In genomic region chr8:87481396-87481795, GRCm38 (mm10) we compare ENCODE assay signal across 18 mouse cellular contexts. TPM values are rescaled to one million over a fixed set of nuclear protein-coding genes. Genes with fewer than 3 reads are reported as not detected.
A peak's percentile ranks its signal among the peaks of the same experiment; 100 is the strongest.
DNase-seq lines count a peak whose midpoint lies in the region; ATAC-seq and TF ChIP-seq lines count a peak whose summit lies in the region.
"Had no signal": no experiment of that assay in that cellular context is flagged by ENCODE, and none has a peak within 500 bp of the region (broad histone marks: within the 10 kb centered on the region; RNA-seq: fewer than 3 reads in every experiment).

No protein-coding gene starts in this region.

- 57% methylated on average over 1 of the region's 1 CpGs for WGBS in cerebellum, adult 2 months
- 73% methylated on average over 1 of the region's 1 CpGs for WGBS in forebrain, embryonic 11.5 days
- 83% methylated on average over 1 of the region's 1 CpGs for WGBS in forebrain, embryonic 12.5 days
- 81% methylated on average over 1 of the region's 1 CpGs for WGBS in midbrain, embryonic 14.5 days
- WGBS in midbrain, embryonic 13.5 days: 92% methylated on average over 1 of the region's 1 CpGs

- peaks cover 18% of the 10 kb centered on the region; the same call in 1 of the 2 replicates for H3K4me1 ChIP-seq in cerebellum, adult 2 months (ENCODE audit: control insufficient read depth, insufficient read depth, low read length)
- H3K4me1 ChIP-seq in forebrain, embryonic 11.5 days (replicated peaks; ENCODE audit: control insufficient read depth, insufficient read depth, low read length): no peaks in the 10 kb centered on the region
- H3K4me1 ChIP-seq in forebrain, embryonic 12.5 days: peaks cover 3% of the 10 kb centered on the region; the same call in 1 of the 2 replicates
- H3K4me1 ChIP-seq in midbrain, embryonic 14.5 days (ENCODE audit: control insufficient read depth, insufficient read depth, low read length): peaks cover 3% of the 10 kb centered on the region; the same call in 1 of the 2 replicates
- peaks cover 6% of the 10 kb centered on the region; the same call in 1 of the 2 replicates for H3K4me1 ChIP-seq in midbrain, embryonic 13.5 days (replicated peaks)
- H3K4me1 ChIP-seq: embryonic facial prominence, embryonic 13.5 days; embryonic facial prominence, embryonic 15.5 days; forebrain, embryonic 10.5 days had no signal

- no peaks in the 10 kb centered on the region for H3K9me3 ChIP-seq in forebrain, embryonic 11.5 days (ENCODE audit: control insufficient read depth, low read length)
- H3K9me3 ChIP-seq in forebrain, embryonic 12.5 days: no peaks in the 10 kb centered on the region
- H3K9me3 ChIP-seq in midbrain, embryonic 14.5 days (ENCODE audit: control insufficient read depth, low read length): no peaks in the 10 kb centered on the region
- H3K9me3 ChIP-seq in midbrain, embryonic 13.5 days: no peaks in the 10 kb centered on the region
- H3K9me3 ChIP-seq: embryonic facial prominence, embryonic 13.5 days; embryonic facial prominence, embryonic 15.5 days; forebrain, embryonic 10.5 days had no signal

- H3K27me3 ChIP-seq in cerebellum, adult 2 months (ENCODE audit: control insufficient read depth, insufficient read depth, low read length): no peaks in the 10 kb centered on the region
- H3K27me3 ChIP-seq in forebrain, embryonic 11.5 days (ENCODE audit: control insufficient read depth, insufficient read depth, low read length): no peaks in the 10 kb centered on the region
- peaks cover 3% of the 10 kb centered on the region; the same call in 1 of the 2 replicates for H3K27me3 ChIP-seq in forebrain, embryonic 12.5 days
- no peaks in the 10 kb centered on the region; the same call in 1 of the 2 replicates for H3K27me3 ChIP-seq in midbrain, embryonic 14.5 days (ENCODE audit: control insufficient read depth, insufficient read depth, low read length)
- H3K27me3 ChIP-seq in midbrain, embryonic 13.5 days: peaks cover 7% of the 10 kb centered on the region; the same call in 1 of the 2 replicates

- no peak overlapping the region for H3K4me2 ChIP-seq in forebrain, embryonic 11.5 days (ENCODE audit: low read depth, low read length, severe bottlenecking)
- no peak overlapping the region for H3K4me2 ChIP-seq in forebrain, embryonic 12.5 days
- no peak overlapping the region for H3K4me2 ChIP-seq in midbrain, embryonic 14.5 days (ENCODE audit: low read length)
- no peak overlapping the region for H3K4me2 ChIP-seq in midbrain, embryonic 13.5 days (replicated peaks)
- H3K4me2 ChIP-seq: embryonic facial prominence, embryonic 13.5 days; embryonic facial prominence, embryonic 15.5 days had no signal

- peak; percentile 49 to 56 for DNase-seq in cerebellum, adult 2 months
- DNase-seq in cerebellum, postnatal 4 days (ENCODE audit: low spot score in 2 of 2): no peak
- peak; percentile 23 for DNase-seq in forebrain, embryonic 11.5 days (ENCODE audit: low spot score)
- peak; percentile 16 for DNase-seq in midbrain, embryonic 14.5 days
- DNase-seq: adrenal gland, adult 2 months; adrenal gland, postnatal 10 days; adrenal gland, postnatal 25 days; cerebellum, adult 11-12 months; cerebellum, adult 9-11 months; embryo, embryonic 11 days had no signal

- no peak for TF ChIP-seq POLR2A in cerebellum, adult 2 months (IDR thresholded peaks at IDR 0.05; ENCODE audit: borderline replicate concordance, insufficient read depth, low read length)

- ATAC-seq in forebrain, embryonic 11.5 days (replicated peaks; ENCODE audit: low FRiP score): no peak
- ATAC-seq in forebrain, embryonic 12.5 days (ENCODE audit: low FRiP score): no peak
- no peak for ATAC-seq in midbrain, embryonic 14.5 days (ENCODE audit: low FRiP score, low TSS enrichment)
- no peak for ATAC-seq in midbrain, embryonic 13.5 days
- ATAC-seq: forebrain, embryonic 14.5 days; forebrain, embryonic 16.5 days had no signal

- no peak overlapping the region for H3K9ac ChIP-seq in forebrain, embryonic 11.5 days (ENCODE audit: low read length)
- H3K9ac ChIP-seq in forebrain, embryonic 12.5 days: no peak overlapping the region
- H3K9ac ChIP-seq in midbrain, embryonic 14.5 days (replicated peaks; ENCODE audit: low read length): no peak overlapping the region
- no peak overlapping the region for H3K9ac ChIP-seq in midbrain, embryonic 13.5 days (replicated peaks)
- H3K9ac ChIP-seq: embryonic facial prominence, embryonic 13.5 days; embryonic facial prominence, embryonic 15.5 days had no signal

- H3K36me3 ChIP-seq in forebrain, embryonic 11.5 days (ENCODE audit: control insufficient read depth, insufficient read depth, low read length): no peaks in the 10 kb centered on the region
- H3K36me3 ChIP-seq in forebrain, embryonic 12.5 days (replicated peaks): no peaks in the 10 kb centered on the region
- no peaks in the 10 kb centered on the region for H3K36me3 ChIP-seq in midbrain, embryonic 14.5 days (ENCODE audit: control insufficient read depth, insufficient read depth, low read length)
- H3K36me3 ChIP-seq in midbrain, embryonic 13.5 days: no peaks in the 10 kb centered on the region
- H3K36me3 ChIP-seq: embryonic facial prominence, embryonic 13.5 days; embryonic facial prominence, embryonic 15.5 days; forebrain, embryonic 10.5 days had no signal

- no peak for TF ChIP-seq CTCF in cerebellum, adult 2 months (IDR thresholded peaks at IDR 0.05; ENCODE audit: borderline replicate concordance, insufficient read depth, low read depth, low read length)

- H3K27ac ChIP-seq in cerebellum, adult 2 months (ENCODE audit: insufficient read depth, low read length): peak overlapping the region; percentile 56; the same call in 1 of the 2 replicates
- H3K27ac ChIP-seq in forebrain, embryonic 11.5 days (ENCODE audit: low read depth, low read length): no peak overlapping the region
- H3K27ac ChIP-seq in forebrain, embryonic 12.5 days: no peak overlapping the region
- no peak overlapping the region for H3K27ac ChIP-seq in midbrain, embryonic 14.5 days (replicated peaks; ENCODE audit: low read depth, low read length)
- no peak overlapping the region for H3K27ac ChIP-seq in midbrain, embryonic 13.5 days
- H3K27ac ChIP-seq: embryonic facial prominence, embryonic 13.5 days; embryonic facial prominence, embryonic 15.5 days; forebrain, embryonic 10.5 days had no signal

- H3K4me3 ChIP-seq in cerebellum, adult 2 months (replicated peaks; ENCODE audit: insufficient read depth, low read depth, low read length): peak overlapping the region; percentile 16
- no peak overlapping the region for H3K4me3 ChIP-seq in forebrain, embryonic 11.5 days (ENCODE audit: low read depth, low read length)
- H3K4me3 ChIP-seq in forebrain, embryonic 12.5 days (replicated peaks): no peak overlapping the region
- H3K4me3 ChIP-seq in midbrain, embryonic 14.5 days (replicated peaks; ENCODE audit: low read depth, low read length): no peak overlapping the region
- no peak overlapping the region for H3K4me3 ChIP-seq in midbrain, embryonic 13.5 days (replicated peaks)
- H3K4me3 ChIP-seq: embryonic facial prominence, embryonic 13.5 days; embryonic facial prominence, embryonic 15.5 days; erythroblast, embryonic 14.5 days; forebrain, embryonic 10.5 days had no signal

RNA-seq across cellular contexts. Expression of gene Cbln1, which starts 9.0 kb away (rescaled TPM):
- 886 and 1,066 TPM in 2 replicates for polyA plus RNA-seq in cerebellum, adult 2 months (2012; rRNA removed)
- 9.9 and 10.8 TPM in 2 replicates for polyA plus RNA-seq in forebrain, embryonic 11.5 days (2014; fragmentation: Nextera tagmentation; extraction: Ambion mirVana)
- 8.3 and 10.0 TPM in 2 replicates for polyA plus RNA-seq in forebrain, embryonic 12.5 days (2016; fragmentation: Nextera tagmentation; extraction: Ambion mirVana)
- 20.3 and 22.6 TPM in 2 replicates for polyA plus RNA-seq in midbrain, embryonic 14.5 days (2014; fragmentation: Nextera tagmentation; extraction: Ambion mirVana)
- polyA plus RNA-seq in midbrain, embryonic 13.5 days (2015; fragmentation: Nextera tagmentation; extraction: Ambion mirVana): 11.3 and 12.9 TPM in 2 replicates
- polyA plus RNA-seq: erythroblast, embryonic 14.5 days had no signal

Comparison
In these comparisons a context has a peak if more than half of its experiments do, and no peak if none do; other contexts are left out.
1. DNase-seq: peak in cerebellum, adult 2 months (2 of 2), forebrain, embryonic 11.5 days (single experiment) and midbrain, embryonic 14.5 days (single experiment); none in cerebellum, postnatal 4 days (0 of 2).
2. RNA of gene Cbln1, which starts 9.0 kb away (polyA plus RNA-seq): 886 to 1,066 TPM in cerebellum, adult 2 months; 20.3 to 22.6 TPM in midbrain, embryonic 14.5 days, 11.3 to 12.9 TPM in midbrain, embryonic 13.5 days, 8.3 to 10.0 TPM in forebrain, embryonic 12.5 days and 9.9 to 10.8 TPM in forebrain, embryonic 11.5 days; every median in the first group is over 10 times any median in the second.